Mouse (Mus musculus) myocyte (in vitro differentiated cells): ENCODE measurements around the gene Kcnj4.

Source experiments
- MYOD1 ChIP-seq, 3 experiments: IDR thresholded peaks; one replicate each; pipeline ENCODE4 v1.6.1; 2011; ENCODE audit warnings: control low read depth in 2 of 3, low read depth in 2 of 3, mild to moderate bottlenecking in 2 of 3, moderate library complexity in 1 of 3; ENCODE audit not compliant: insufficient read length in 2 of 3, control insufficient read depth in 1 of 3
- POLR2A ChIP-seq: IDR thresholded peaks from one replicate; pipeline ENCODE4 v1.6.1; 2011; ENCODE audit warnings: low read depth, mild to moderate bottlenecking, control low read depth, moderate library complexity; ENCODE audit not compliant: insufficient read length

DNA sequence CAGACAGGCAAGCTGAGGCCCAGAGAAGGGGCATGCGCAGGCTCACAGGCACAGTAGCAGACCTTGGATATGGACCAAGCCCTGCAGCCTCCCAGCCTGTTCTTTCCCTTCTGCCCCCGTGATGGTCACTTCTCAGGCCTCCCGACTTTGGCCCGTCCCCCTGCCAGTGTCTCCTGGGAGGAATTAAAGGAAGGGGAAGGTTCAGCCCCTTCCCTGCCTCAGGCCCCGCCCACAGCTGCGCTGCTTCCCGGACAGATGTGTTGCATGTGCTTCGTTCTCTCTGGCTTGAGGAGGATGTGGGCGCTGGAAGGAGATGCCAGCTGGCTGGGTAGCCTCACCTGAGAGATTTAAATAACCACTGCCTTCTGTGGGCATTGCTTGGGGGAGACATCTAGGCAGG lies 8.9 kb upstream of the Kcnj4 start:
- TF ChIP-seq POLR2A (no peak), MYOD1 (IDR thresholded peaks at IDR 0.05; ENCODE audit: control insufficient read depth in 1 of 3, insufficient read length in 2 of 3, low read depth in 2 of 3) (no peak)
